Mouse (Mus musculus) bone marrow, adult 2 months (tissue): Measurements from ENCODE around the gene Pamr1. TPM values are rescaled to one million over a fixed set of nuclear protein-coding genes. Genes with fewer than 3 reads are reported as not detected.

Experiments
- H3K27ac ChIP-seq: fragments of 200-500 bp; 2 replicates; pipeline ENCODE4 v1.5.1; 2012; ENCODE audit warnings: low read depth, mild to moderate bottlenecking, control low read depth, inconsistent platforms, low read length; ENCODE audit not compliant: control insufficient read depth, poor library complexity, insufficient read depth
- H3K4me1 ChIP-seq: fragments of 200-500 bp; 2 replicates; pipeline ENCODE4 v1.6.1; 2011; ENCODE audit warnings: low read length; ENCODE audit not compliant: control insufficient read depth, insufficient read depth
- H3K4me3 ChIP-seq: fragments of 200-500 bp; replicated peaks from 2 replicates; pipeline ENCODE3; 2011; ENCODE audit warnings: mild to moderate bottlenecking, low read depth, low read length, control low read depth; ENCODE audit not compliant: control insufficient read depth
- CTCF ChIP-seq: fragments of 200-500 bp; IDR thresholded peaks from 2 replicates; pipeline ENCODE4 v1.5.1; 2011; ENCODE audit warnings: low read length, control low read depth; ENCODE audit not compliant: control insufficient read depth, insufficient read depth
- POLR2A ChIP-seq: fragments of 200-500 bp; IDR thresholded peaks from 2 replicates; pipeline ENCODE4 v1.6.1; 2011; ENCODE audit warnings: low read depth, mild to moderate bottlenecking, control low read depth, low read length, borderline replicate concordance; ENCODE audit not compliant: control insufficient read depth
- WGBS: fragments of 180-500 bp; shearing (Covaris S2); methylation state at CpG from one replicate; pipeline ENCODE4 v1.1.7; 2018; 5-methylcytosine and 5-hydroxymethylcytosine counted together
- polyA plus RNA-seq: library from polyadenylated mRNA; stranded (reverse); fragments of >200 nt; gene quantifications from 2 replicates; pipeline ENCODE4 v1.2.4, GENCODE M21; 2011; ENCODE audit warnings: low replicate concordance; ENCODE audit not compliant: missing spikeins, insufficient read depth, insufficient read length

The Pamr1 gene
- polyA plus RNA-seq, 1 experiment = 0.80 TPM

- no peaks in the 10 kb centered on the region for H3K4me1 ChIP-seq
- TF ChIP-seq CTCF = no peak
- H3K27ac ChIP-seq = no peak overlapping the region
- H3K4me3 ChIP-seq = no peak overlapping the region
These were observed 73.1 kb downstream of the Pamr1 start for GRCm38 (mm10) chr2:102622943-102623342.

GRCm38 (mm10) chr2:102624538-102624937 is 74.7 kb downstream of the Pamr1 start:
- WGBS = 82% methylated on average over 1 of the region's 1 CpGs
- H3K27ac ChIP-seq = no peak overlapping the region
- no peaks in the 10 kb centered on the region for H3K4me1 ChIP-seq
- TF ChIP-seq CTCF = no peak
- H3K4me3 ChIP-seq = no peak overlapping the region

GRCm38 (mm10) chr2:102632361-102632760 is 82.5 kb downstream of the Pamr1 start:
- 78% methylated on average over 4 of the region's 4 CpGs for WGBS
- TF ChIP-seq POLR2A = no peak
- TF ChIP-seq CTCF = no peak
- H3K4me1 ChIP-seq = no peaks in the 10 kb centered on the region
- H3K27ac ChIP-seq = no peak overlapping the region
- H3K4me3 ChIP-seq = no peak overlapping the region

GRCm38 (mm10) chr2:102634010-102634409 is 84.2 kb downstream of the Pamr1 start:
- no peak overlapping the region for H3K4me3 ChIP-seq

GRCm38 (mm10) chr2:102635523-102636060 is 85.8 kb downstream of the Pamr1 start:
- Histone ChIP-seq H3K4me1 (no peaks in the 10 kb centered on the region), H3K27ac (no peak overlapping the region), H3K4me3 (no peak overlapping the region)
- 78% methylated on average over 3 of the region's 3 CpGs for WGBS
- no peak for TF ChIP-seq POLR2A
- TF ChIP-seq CTCF = no peak

More at GRCm38 (mm10) chr2:102634010-102634409, 84.2 kb downstream of the Pamr1 start:
- TF ChIP-seq CTCF (no peak), POLR2A (no peak)
- 80% methylated on average over 1 of the region's 1 CpGs for WGBS
- Histone ChIP-seq H3K27ac (no peak overlapping the region), H3K4me1 (no peaks in the 10 kb centered on the region)

- H3K4me1 ChIP-seq = no peaks in the 10 kb centered on the region
- 83% methylated on average over 7 of the region's 7 CpGs for WGBS
- no peak overlapping the region for H3K27ac ChIP-seq
- no peak overlapping the region for H3K4me3 ChIP-seq
- TF ChIP-seq CTCF (no peak), POLR2A (no peak)
These were observed 86.3 kb downstream of the Pamr1 start for GRCm38 (mm10) chr2:102636116-102636600.

GRCm38 (mm10) chr2:102638140-102638539 is 88.3 kb downstream of the Pamr1 start:
- Histone ChIP-seq H3K4me3 (no peak overlapping the region), H3K27ac (no peak overlapping the region), H3K4me1 (no peaks in the 10 kb centered on the region)
- no peak for TF ChIP-seq POLR2A
- TF ChIP-seq CTCF = no peak
- WGBS = 22% methylated on average over 5 of the region's 5 CpGs

- WGBS = 62% methylated on average over 2 of the region's 2 CpGs
- H3K27ac ChIP-seq = no peak overlapping the region
- no peak overlapping the region for H3K4me3 ChIP-seq
- TF ChIP-seq POLR2A (no peak), CTCF (no peak)
- no peaks in the 10 kb centered on the region for H3K4me1 ChIP-seq
These were observed 88.9 kb downstream of the Pamr1 start for GRCm38 (mm10) chr2:102638690-102639089.
